Mouse (Mus musculus): Measurements from ENCODE around the gene Kcnh5.

The Kcnh5 gene

DNA sequence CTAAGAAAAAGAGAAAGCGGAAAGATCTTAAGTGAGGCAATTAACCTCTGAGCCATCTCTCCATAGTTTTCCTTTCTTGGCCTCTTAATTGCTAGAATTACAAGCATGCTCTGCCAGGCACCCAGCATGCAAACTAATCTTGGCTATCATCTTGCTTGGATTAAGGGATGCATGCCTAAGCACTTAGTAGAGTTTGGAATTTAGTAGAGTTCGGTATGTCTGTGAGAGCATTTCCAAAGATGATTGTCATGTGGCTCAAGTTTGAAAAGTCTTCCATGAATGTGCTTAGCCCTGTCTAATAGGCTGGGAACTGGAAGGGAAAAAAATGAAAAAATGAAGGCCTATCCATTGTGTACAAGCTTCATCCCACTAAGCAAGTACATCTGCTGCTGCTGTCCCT is 224.5 kb downstream of the Kcnh5 start:
- DNase-seq (ENCODE audit: low spot score in 2 of 2) = no peak

DNA sequence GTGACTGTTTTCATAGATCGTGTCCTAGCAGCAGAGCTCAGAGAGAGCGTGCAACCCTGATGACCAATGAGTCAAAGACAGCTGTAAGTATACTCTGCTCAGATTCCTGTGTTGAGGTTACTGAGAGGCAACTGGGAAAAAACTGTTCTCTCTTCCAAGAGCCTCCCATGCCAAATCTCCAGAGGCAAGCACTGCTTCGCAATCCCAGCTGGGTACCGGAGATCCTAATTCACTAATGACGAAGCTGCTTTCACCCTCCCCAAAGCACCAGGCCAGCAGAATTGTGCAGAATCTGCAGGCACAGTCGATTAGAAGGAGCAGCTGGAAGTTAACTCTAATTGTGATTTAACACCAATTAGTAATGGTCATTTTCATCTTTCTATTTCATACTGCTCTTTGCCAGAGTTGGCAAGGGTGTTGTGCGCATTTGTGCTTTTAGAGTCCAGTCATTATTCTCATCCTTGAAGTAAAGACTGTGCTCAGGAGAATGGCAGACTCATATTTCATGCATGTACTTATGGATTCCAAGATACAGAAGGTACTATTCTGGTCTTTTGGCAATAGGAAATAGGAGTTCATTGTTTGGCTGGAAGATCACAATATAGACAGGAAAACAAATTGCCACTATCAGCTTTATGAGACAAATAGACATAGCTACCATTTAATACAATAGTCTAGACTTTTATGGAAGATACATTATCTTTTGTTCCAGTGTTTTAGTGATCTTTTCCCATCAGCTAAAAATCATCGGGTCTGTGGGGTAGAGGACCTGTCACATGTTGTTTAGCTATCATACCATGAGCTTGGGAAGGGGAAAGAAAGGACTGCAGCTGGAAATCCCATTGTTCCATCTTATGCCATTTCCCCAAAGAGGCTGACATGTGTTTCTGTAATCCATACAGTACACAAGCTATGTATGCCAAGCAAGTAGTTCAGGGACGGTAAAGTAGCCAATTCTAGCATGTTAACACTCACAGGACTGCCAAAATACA is 225.7 kb downstream of the Kcnh5 start:
- no peak for DNase-seq (ENCODE audit: low spot score in 2 of 2)

DNA sequence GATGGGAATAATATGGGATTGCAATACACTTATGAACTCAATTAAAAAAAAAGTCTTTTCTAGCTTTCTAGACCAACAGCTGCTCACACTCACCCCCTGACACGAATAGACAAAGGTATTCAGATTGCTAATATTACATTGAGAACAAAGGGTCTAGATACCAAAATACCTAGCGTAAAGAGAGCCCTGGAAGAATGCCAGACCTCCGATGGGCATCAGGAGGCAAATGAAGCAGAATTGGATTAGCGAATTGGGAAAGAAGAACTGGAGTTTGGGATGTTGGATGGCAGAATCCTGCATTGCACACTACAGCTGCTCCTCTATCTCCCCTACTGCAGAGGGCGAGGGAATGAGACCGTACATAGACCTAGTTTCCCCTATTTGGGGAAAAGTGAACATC is 275.8 kb downstream of the Kcnh5 start:
- no peak for DNase-seq (ENCODE audit: low spot score in 2 of 2)

DNA sequence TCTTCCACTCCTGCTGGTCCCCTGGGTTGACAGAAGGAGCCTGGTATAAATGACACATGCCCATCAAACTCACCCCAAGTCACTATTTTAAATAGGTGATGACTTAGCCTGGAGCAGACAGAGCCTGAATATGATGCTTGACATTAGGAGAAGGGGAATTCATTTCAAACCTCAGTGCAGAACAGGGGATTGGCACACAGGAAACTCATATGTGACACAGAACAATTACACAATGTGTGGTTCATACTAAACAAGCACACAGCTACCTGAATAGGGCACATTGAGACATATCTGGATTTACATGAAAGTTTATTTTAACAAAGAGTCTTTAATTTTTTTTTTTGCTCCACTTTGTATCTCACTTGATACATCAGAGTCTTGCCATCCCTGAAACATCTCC is 276.4 kb downstream of the Kcnh5 start:
- no peak for DNase-seq (ENCODE audit: low spot score in 2 of 2)

DNA sequence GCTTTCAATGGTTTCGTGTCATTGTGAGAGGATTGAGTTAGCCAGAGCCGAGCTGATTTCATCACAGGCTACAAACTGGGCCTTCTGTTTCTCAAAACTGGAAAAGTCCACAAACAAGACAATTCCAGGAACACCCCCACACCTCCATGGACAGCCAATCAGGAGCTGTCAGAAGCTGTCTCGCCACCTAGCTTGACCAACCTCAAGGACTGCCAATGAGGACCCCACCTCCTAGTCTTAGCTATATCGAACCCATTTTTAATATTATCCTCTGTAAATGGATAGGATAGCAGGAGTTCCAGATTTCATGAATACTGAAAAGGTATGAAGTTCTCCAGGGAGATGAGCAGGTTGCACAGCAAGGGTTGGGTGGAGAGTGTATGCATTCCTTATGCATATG is 278.1 kb downstream of the Kcnh5 start:
- no peak for DNase-seq (ENCODE audit: low spot score in 2 of 2)

DNA sequence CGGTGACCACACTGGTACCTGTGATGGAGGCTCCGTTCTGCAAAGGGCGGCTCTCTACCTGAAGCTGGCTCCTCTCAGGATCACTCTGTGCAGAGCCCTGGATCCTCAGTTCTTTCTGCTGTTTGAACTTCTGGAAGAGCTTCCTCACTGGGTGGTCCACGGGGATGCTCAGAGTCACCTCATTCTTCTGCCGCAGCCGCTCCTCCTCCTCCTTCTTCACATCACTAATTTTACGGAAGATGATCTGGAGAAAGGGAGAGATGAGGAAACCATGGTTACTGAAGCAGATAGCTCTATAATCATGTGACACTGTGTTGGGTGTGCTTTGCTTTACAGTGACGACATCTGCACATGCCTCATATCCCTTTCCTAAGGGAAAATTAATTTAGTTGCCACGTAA is 278.9 kb downstream of the Kcnh5 start:
- no peak for DNase-seq (ENCODE audit: low spot score in 2 of 2)

DNA sequence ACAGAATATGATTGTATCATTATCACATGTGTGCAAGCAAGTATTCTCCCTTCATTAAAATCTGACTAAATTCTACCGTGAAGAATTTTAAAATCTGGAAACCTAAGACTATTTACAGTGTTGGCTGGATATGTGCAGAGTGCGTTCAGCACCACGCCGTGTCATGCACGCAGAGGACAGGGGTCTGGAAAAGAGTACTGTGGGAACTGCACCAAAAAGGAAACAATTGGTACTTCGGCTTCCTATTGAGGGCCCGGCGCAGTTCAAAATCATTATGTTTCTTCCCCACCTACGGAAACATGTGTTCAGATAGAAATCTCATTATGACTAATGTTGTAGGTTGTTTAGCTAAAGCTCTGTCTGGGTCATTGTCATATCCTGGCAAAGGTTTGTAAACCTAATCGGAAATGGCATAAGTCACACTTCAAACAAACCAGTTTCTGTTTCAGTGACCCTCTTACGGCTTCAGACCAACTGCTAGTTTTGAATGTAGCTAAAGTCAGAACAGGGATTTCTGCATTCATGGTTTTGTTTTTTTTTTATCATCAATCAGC is 282.2 kb downstream of the Kcnh5 start:
- no peak for DNase-seq (ENCODE audit: low spot score in 2 of 2)

DNA sequence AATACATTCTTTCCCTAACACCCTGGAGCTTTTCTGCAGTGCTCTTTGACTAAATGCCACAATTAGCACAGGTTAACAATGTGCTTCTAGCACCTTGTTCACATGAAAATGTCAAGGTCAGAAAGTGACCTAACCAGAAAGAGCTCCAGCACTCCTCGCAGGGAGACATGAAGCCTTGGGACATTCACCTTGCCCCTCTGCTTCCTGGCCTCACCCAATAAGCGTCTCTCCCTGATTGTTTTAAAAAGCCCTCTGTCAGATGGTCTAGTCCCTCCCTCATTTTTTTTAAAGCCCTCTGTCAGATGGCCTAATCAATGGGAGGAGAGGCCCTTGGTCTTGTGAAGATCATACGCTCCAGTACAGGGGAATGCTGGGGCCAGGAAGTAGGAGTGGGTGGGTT is 287.7 kb downstream of the Kcnh5 start:
- no peak for DNase-seq (ENCODE audit: low spot score in 2 of 2)

DNA sequence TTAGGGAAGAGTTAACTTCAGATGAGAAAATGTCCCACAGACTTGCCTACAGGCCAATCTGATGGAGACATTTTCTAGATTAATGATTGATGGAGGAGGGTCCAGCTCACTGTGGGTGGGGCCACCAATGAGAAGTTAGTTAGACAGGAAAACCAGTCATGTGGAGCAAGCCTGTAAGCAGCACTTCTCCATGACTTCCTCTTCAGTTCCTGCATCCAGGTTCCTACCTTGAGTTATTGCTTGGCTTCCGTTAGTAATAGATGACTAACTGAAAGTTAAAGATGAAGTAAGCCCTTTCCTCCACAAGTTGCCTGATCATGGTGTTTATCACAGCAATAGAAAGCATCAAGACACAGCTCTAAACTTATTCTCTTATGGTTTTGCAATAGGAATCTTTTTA is 290.1 kb downstream of the Kcnh5 start:
- no peak for DNase-seq (ENCODE audit: low spot score in 2 of 2)

DNA sequence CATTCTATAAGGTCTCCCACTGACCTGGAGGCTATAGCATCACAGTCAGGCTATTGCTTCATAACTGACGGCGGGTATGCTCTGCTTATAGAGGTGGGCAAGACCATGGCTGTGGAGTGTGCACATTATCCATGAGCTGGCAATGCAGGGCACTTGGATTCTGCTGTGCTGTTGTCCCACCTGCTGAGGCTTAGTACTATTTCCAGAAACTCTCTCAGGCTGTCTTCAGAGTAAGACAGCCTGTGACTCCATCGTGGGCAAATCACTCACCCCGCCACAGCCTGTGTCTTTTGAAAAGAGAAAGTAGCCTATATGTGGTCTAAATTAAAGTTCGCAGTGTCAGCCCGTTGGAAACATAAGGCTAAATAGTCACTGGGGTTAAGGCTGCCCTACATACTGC is 295.8 kb downstream of the Kcnh5 start:
- DNase-seq (ENCODE audit: low spot score in 2 of 2) = no peak

DNA sequence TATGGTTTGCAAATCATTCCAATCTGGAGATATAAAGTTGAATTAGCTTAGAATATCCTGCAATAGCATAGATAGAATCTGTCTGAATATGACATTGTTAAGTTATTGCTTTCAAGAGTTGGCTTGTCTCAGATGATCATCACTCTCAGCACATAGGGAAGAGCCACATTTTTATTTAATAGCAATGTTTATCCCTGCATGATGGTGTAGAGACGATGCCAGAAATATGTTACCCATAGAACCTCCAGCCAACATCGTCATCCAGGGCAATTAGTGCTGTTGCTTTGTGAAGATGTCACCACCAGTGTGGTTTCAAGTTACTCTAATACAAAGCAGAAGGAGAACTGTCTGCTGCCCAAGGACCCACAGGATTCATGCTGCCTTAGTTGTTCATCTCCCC is 321.5 kb downstream of the Kcnh5 start:
- no peak for DNase-seq (ENCODE audit: low spot score in 2 of 2)

DNA sequence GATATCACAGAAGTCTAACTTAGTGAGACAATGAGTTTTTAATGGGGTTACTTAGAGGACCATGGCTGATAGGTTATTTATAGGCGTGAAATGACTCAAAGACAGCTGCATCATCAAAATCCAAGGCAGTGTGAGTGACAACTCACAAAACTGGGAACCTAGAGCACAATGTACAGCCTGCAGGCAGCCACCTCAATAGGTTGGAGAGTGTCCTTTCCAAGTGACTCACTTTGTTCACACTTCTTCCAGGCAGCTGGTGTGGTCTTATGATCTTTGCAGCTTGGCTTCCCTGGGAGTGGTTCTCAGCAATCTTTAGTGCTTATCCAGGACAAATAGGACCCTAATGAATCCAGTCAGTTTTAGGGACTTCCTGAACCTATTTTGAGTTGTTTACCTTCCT is 322.9 kb downstream of the Kcnh5 start:
- no peak for DNase-seq (ENCODE audit: low spot score in 2 of 2)

DNA sequence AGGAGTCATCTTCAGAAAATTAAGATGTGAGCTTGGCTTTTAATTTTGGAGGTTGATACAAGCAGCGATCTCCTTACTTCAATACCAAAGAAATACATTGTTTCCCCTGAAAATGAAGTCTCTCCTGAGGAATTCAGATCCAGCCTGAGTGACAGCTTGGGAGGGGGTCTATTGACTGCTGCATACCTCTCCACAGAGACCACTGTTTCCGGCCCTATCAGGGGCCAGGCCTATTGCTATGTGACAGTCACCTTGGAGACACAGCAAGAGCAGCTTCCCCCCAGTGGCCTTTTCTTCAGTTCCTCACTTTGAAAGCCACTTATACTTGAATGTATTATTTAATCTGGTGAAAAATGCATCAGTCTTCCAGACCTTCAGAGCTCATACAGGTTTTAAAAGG is 326.8 kb downstream of the Kcnh5 start:
- DNase-seq (ENCODE audit: low spot score in 2 of 2) = no peak

DNA sequence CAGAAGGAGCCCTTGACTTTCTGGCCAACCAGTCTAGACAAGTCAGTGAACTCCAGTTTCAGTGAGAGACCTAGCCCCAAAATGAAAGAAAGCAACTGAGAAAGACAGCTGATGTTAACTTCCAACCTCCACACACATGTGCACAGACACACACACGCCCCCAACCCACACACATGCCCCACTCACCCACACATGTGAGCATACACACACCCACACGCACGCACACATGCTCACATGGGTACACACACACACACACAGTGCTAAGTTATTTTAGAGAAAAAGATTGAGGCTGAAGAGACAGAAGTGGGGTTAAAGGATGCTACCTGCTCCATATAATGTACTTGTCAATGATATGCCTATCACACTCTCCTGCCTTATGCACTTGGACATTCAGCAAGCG is 327.2 kb downstream of the Kcnh5 start:
- no peak for DNase-seq (ENCODE audit: low spot score in 2 of 2)

DNA sequence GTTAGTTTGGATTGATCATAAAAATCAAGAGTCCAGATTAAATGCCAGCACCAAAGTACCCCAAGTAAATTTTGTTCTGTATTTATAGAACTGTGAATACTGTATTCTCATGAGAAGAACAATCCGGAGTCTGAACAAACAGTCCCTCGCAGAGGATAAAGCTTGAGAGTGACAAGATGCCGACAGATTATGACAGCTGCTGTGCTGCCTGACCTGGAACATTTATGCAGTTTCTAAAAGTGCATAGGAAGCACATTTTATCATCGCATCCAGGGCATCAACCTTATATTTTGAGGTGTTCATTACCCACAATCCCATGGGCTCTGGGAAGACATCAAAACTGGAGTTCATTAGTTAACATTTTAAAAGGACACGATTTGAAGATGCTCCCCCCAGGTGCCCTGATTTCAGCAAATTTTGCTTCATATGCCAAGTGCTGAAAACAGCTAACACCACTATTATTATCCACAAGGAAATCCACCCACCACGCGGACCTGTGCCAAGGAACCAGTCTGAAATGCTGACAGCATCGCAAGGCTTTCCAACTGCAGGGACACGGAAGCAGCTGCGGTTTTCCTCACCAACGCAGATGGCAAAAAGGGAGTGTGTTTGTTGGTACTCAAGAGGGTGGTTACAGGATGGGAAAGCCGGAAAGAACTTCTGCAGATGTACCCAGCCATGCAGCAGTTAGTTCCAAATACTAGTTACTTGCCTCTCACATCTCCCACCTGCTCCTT is 328.4 kb downstream of the Kcnh5 start:
- DNase-seq (ENCODE audit: low spot score in 2 of 2) = no peak

Data from urinary bladder, postnatal 4 days (tissue).